Mouse (Mus musculus): ENCODE measurements around the gene Klhl36. TPM values are rescaled to one million over a fixed set of nuclear protein-coding genes. Genes with fewer than 3 reads are reported as not detected.

Klhl36 gene
- total RNA-seq (2014; fragmentation: Nextera tagmentation) (2.2 and 4.4 TPM in 2 replicates), total RNA-seq (2017) (3.2 and 5.6 TPM in 2 replicates)

DNA sequence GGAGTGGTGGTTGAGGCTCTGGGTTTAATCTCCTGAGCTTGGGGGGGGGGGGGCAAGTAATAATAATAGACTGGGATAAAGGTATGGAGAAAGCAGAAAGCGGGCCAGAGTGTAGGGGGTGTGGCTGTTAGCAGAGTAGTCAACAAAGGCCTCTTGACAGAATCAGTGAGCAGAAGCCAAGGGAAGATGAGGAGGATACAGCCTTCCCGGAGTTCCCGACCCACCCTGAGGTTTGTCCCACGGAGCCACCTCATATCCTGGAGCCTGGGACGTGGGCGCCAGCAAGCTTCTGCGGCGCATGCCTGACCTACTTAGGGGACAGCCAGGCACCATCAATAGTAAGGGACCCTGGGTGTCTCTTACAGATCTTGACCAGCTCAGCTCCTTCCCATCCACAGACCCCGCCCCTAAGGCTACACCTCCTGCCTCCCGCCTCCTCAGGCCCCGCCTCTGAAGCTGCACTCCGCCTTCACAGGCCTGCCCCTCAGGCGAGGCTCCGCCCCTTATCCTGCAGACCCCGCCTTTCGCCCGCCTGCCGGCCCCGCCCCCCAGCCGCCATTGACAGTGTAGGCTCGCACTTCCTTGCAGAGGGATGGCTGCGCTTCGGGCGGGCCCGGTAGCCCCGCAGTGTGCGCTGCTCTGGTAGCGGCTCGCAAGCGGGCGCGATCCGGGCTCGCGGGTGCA is at the start of gene Klhl36:
Gene Klhl36, plus strand, starts transcription at position 561 of the 684 bp plus-strand sequence.
- peak; percentile 98 for ATAC-seq (replicated peaks; ENCODE audit: low FRiP score, low TSS enrichment, poor library complexity, severe bottlenecking)

DNA sequence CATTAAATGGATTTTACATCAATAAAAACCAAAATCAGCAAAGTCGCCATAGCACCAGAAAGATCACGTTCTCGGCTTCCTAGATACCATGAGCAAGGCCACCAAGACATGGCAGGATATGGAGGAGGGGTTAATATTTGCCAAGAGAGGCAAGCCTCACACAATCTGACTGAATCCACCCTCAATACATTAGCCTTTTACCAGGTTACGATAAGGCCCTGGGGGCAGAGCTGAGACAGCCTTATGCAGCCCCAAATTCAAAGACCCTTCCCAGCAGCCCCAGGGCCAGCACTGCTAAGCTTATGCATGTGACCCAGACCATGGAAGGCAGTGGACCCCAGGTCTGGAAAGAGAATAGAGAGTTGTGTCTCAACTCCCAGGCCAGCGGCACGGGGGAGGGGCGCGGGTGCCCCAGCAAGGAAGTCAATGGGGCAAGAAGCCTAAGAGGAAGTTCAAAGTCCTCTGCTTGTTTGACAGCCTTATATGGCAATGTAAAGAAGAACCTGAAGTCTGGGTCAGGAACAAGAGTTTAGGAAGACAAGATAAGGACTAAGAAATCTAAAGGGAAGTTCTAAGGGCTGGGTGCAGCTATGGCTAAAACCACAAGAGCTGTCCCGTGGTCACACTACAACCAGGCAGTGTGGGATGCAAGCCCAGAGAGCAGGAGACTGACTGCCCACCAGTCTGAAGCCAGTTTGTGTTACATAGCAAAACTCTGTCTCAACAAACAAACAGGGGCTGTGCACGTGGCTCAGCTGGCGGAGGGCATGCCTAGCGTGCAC is 49.2 kb upstream of the Klhl36 start:
- ATAC-seq (replicated peaks; ENCODE audit: low FRiP score, low TSS enrichment, poor library complexity, severe bottlenecking), result peak; percentile 21; the same call in 1 of the 2 replicates

DNA sequence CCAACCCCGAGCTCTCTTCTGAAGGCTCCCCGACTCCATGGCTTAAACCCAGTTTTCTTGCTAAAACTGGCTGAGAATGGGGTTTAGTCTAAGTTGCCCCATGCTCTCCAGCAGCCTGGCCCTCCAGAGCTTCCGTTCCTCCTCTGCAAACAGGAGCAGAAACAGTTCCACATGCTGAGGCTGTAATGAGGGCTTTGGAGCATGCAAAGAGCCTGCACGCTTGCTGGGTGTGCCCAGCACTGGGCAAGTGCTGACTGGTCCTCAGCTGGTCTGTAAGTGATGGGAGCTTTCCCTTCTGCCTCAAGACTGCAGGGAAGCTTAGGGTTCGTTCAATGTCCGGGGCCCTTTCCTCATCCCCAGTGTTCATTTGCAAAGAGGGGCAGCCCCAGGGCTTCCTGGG is 45.8 kb upstream of the Klhl36 start:
- no peak for ATAC-seq (replicated peaks; ENCODE audit: low FRiP score, low TSS enrichment, poor library complexity, severe bottlenecking)

DNA sequence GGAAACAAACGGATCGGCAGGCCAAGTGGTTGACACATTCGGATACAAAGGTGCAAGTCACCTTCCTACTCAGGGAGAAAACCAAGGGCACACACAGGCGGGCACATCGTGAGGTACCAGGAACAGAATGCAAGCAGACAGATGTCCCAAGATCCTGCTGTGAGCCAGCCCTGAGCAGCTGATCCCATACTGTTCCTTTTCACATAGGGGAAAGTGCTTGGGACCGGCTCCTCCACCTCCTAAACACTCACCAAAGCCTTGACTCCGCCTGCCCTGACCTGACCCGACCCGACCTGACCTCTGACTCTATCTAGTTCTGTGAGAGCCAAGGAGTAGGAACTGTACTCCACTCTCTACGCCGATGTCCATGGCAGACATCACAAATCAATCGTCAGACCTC is 44.6 kb upstream of the Klhl36 start:
- ATAC-seq (replicated peaks; ENCODE audit: low FRiP score, low TSS enrichment, poor library complexity, severe bottlenecking), result no peak

DNA sequence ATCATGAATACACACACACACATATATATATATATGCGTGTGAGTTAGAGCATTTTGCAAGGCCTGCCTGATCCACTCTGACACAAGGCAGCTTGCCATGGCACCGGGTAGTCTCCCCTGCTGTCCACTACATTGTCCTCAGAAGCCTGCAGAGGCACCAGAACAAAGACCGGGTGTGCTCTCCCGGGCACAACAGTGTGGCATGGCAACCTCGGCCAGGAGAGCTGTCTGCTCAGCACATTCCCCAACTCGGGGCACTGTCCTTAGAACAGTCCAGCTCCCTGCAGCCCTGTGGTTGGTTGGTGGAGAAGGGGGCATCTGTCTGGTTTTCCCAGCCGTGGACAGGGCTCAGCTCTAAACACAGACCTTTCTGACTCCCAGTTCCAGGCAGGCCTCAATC is 42.8 kb upstream of the Klhl36 start:
- ATAC-seq (replicated peaks; ENCODE audit: low FRiP score, low TSS enrichment, poor library complexity, severe bottlenecking), result no peak

DNA sequence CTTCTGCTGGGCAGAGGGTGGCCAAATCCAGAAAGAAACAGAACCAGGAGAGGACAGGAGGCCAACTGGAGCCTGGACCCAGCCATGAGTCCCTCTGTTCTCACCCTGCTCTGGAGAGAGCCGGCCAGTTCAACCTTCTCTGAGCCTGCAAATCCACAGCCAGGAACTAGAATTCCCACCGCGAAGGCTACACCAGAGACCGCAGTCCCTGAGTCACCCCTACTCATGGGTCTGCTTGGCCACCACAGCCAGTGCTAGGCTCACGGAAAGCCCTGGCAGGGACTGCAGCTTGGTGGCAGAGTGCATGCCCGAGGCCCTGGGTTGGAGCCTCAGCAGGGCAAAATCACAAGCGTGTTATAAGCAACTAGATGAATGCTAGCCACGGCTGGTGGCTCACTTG is 42.1 kb upstream of the Klhl36 start:
- ATAC-seq (replicated peaks; ENCODE audit: low FRiP score, low TSS enrichment, poor library complexity, severe bottlenecking), result no peak

DNA sequence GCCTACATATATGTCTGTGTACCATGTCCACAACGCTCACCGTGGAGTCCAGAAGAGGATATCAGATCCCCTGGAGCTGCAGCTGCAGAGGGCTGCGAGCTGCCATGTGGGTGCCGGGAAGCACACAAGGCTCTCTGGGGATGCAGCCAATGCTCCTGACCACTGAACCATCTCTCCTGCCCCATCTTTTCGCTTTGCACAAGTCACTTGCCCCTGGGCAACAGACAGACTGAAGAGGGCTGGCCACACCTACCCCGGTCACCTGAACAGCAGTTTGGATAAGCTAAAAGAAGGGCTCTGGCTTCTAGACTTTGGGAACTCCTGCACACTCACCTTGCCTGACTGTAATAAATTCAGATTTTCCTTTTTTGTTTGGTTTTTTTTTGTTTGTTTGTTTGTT is 40.4 kb upstream of the Klhl36 start:
- ATAC-seq (replicated peaks; ENCODE audit: low FRiP score, low TSS enrichment, poor library complexity, severe bottlenecking), result no peak

DNA sequence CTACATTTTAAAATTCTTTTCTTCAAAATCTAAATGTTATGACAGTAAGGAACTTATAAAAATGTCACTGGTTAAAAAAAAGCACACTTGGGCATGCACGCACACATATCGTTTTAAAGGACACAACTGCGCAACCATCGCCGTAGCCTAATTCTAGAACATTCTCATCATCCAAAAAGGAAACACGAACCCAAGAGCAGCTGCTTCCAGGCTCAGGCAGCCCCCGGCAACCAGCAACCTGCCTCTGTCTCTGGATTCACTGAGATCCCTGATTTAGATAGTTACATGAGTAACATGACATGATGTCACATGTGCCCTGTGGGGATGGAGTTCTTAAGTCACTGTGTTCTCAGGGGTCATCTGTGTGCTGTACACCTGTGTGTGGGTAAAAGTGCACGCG is 38.8 kb upstream of the Klhl36 start:
- no peak for ATAC-seq (replicated peaks; ENCODE audit: low FRiP score, low TSS enrichment, poor library complexity, severe bottlenecking)

DNA sequence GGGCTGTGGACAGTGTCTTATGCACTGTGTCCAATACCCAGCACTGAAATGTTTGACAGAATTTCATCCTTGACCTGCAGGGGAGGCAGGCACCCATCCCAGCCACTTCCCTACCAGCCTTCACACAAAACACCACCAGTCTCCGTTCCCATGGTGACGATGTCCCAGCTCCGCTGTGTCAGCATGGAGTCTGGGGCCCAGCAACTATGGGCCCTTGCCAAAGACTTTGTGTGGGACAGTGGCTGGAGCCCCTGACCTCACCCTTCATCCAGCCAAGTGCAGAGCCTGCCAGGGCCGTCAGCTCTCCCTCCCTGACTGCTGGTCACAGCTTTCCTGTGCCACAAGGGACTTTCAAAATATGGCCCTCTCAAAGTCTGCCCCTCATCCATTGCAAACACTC is 38.0 kb upstream of the Klhl36 start:
- no peak for ATAC-seq (replicated peaks; ENCODE audit: low FRiP score, low TSS enrichment, poor library complexity, severe bottlenecking)

DNA sequence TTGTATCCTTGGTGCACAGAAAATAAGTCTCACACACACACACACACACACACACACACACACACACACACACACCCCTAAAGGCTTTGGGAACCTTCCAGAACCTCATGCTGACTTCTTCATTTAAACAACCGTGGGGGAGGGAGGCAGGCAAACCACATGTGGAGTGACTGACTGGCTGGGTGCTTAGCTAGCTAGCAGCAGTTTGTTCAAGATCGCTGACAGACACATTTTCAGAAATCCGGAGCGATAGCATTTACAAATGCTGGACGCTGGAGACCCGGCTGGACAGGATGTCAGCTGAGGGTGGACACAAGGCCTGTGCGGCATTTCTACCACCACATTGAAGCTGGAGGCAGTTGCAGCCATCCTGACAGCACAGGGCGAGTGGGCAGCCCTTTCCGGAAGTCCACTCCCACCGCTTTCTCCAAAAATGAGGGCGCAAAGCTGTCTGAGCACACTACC is 37.2 kb upstream of the Klhl36 start:
- no peak for ATAC-seq (replicated peaks; ENCODE audit: low FRiP score, low TSS enrichment, poor library complexity, severe bottlenecking)

DNA sequence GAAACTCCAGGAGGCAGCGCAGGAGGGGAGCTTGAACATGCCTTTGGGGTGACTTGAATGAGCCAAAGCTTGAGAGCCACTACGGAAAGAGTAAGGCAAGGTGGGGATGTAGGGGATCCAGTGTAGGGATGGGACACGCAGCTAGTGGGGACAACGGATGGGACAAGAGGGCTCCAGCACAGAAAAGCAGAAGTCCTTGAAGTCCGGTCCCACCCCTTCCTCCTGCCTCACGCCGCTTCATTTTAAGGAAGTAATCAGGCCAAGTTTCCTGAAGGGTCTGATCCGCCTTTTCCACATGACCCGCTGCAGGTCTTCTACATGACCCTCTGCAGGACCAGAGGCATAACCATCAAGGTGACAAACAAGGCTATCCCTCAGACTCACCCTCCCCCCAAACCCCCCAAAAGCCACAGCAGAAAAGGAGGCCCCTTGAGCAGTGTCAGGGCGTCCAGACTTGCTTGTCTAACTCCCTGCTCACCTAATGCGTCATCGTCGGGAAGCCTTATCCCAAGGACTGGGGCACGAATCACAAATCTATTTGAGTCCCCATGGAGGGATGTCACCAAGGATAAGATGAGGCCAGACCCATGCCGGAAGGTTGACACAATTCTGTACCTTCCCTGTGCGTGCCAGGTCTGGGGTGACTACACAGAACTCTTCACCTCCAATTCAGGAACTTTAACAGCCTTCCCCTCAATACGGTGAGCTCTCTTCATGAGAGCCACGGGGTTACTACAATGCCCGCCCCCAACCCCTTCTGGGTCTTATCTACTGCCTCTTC is 35.9 kb upstream of the Klhl36 start:
- no peak for ATAC-seq (replicated peaks; ENCODE audit: low FRiP score, low TSS enrichment, poor library complexity, severe bottlenecking)

DNA sequence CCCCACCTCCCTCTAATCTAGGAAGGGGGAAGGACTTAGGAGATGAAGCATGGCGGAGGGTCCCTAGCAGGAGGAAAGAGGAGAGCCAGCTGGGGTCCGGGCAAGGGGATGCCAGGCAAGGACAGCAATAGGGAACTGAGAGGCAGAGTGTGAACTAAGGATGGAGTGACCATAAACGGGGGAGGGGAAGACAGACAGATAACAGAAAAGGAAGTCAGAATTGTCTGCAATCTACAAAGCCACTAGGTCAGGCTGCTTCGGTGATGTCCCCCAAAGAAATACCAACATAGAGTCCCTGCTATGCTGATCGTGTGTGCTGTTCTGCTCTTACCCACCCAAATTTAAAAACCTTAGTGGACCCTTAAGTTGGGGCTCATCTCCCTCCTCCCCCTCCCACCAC is 35.1 kb upstream of the Klhl36 start:
- ATAC-seq (replicated peaks; ENCODE audit: low FRiP score, low TSS enrichment, poor library complexity, severe bottlenecking), result no peak

DNA sequence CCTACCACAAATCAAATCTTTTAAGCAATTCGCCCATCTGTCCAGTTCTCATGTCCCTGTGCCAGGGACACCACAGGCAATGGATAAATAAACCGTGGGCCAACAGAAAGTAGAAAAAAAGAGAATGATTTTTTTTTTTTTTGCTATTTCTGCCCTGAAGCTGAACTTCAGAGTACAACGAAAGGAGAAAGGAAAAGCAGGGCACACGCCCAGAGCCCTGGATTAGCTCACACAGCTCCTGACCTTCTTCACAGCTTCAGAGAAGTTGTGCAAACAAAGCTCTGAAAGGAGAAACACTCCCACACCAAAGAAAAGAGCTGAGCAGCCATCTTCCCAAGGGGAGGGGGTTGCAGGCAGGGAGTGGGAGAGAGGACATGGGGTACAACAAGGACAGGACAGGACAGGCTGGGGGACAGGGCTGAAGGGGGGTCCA is 34.3 kb upstream of the Klhl36 start:
- no peak for ATAC-seq (replicated peaks; ENCODE audit: low FRiP score, low TSS enrichment, poor library complexity, severe bottlenecking)

DNA sequence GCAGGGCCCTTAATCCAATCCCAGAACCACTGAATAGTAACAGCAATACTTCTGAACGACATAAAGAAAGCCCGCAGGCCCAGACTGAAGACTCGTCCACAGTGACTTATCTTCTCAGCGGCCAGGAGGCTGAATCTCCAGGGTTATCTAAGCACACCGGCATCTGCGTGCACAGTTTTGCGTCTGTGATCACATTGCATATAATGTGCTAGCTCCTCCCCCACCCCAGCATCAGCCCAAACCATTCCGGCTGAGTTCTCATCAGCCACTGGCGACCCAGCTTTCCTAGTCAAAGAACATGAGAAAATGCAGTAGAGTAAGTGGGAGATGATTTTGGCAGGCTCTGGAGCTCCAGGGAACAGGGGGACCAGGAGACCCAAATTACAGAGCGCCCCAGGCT is 33.1 kb upstream of the Klhl36 start:
- peak; percentile 83 for ATAC-seq (replicated peaks; ENCODE audit: low FRiP score, low TSS enrichment, poor library complexity, severe bottlenecking)

DNA sequence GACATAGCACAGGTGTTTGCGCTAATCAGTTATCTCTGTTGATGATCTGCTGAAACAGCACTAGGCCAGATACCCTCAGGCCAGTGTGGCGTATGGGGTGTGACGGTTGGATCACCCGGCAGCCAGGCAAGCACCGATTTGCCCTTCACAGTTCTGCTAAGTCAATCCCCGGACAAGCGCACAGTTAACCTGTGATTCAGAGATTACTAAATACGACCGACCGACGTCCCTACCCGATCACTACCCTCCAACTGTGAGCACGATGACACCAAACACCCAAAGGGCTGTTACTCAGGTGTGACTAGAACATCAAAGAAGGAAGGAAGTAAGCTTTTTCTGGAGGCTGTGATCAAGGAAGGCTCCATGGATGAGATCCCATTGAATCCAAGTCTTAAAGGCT is 32.6 kb upstream of the Klhl36 start:
- no peak for ATAC-seq (replicated peaks; ENCODE audit: low FRiP score, low TSS enrichment, poor library complexity, severe bottlenecking)

DNA sequence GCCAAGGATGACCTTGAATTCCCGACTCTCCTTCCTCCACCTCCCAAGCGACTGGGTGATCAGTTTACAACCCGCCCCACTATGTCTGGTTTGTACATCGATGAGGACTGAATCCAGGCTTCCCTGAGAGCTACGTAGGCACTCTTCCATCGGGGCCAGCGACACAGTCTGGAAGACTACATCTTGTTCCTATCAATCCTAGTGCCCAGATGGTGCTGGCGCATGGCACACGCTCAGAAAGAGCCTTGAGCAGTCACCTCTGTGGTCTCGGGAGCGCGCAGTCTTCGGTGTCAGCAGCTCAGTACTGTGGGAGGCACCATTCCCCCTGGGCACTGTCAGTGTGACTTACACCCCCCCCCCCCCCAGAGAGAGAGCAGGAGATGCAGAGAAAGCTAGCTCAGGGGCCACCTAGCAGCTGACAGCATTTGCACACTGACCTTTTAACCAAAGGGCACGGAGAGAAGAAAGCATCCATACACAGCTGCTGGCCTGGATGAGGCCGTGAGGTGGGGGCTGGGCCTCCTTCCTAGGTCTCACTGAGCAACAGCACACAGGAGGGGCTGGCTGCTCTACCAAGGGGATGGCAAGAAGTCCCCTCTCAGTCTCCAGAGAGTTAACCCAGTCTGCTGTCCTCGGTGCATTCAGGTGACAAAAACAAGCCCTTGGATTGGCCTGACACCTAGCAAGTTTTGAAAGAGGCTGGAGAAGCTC is 32.0 kb upstream of the Klhl36 start:
- no peak for ATAC-seq (replicated peaks; ENCODE audit: low FRiP score, low TSS enrichment, poor library complexity, severe bottlenecking)

DNA sequence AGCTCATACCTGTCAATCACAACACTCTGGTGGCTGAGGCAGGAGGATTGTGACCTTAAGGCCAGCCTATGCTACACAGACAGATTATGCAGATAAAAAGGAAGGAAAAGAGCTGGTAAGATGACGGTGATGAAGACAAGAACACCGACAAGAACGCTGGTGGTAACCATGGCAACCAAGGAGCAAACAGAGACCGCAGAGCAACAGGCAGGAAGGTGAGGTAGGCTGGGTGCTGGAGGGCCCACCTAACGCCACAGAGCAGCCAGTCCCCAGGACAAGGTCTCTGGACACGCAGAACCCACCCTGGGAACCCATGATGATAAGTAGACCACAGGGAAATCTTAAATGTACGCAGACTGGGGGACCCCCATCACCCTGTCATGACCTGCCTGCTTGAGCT is 31.5 kb upstream of the Klhl36 start:
- ATAC-seq (replicated peaks; ENCODE audit: low FRiP score, low TSS enrichment, poor library complexity, severe bottlenecking), result no peak

DNA sequence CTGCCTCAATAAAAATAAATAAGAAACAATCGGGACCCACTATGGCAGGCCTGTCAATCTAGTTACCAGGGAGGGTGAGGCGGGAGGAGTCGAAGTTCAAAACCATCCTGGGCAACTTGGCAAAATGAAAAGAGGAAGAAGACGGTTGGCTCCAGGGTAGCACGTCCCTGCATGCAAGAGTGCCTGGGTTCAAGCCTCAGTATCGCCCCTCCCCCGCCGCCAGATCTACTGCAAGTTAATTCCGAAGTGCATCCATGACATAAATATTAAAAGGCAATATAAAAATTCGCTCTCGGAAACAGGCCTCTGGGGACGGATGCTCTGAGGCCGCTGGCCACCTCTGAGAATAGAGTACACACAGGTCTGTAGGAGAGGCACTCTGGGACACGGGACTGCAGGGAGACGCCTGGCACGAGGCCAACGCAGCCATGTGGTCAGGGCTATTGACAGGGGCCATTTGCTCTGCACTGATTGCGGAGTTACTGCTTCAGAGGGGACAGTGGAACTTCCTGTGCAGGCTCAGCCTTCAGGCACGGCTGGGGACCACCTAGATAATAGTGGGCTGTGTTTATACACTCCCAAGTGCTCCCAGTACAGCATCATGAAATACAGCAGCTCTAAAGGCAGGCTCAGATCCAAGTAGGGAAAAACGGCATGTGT is 30.6 kb upstream of the Klhl36 start:
- ATAC-seq (replicated peaks; ENCODE audit: low FRiP score, low TSS enrichment, poor library complexity, severe bottlenecking), result no peak

DNA sequence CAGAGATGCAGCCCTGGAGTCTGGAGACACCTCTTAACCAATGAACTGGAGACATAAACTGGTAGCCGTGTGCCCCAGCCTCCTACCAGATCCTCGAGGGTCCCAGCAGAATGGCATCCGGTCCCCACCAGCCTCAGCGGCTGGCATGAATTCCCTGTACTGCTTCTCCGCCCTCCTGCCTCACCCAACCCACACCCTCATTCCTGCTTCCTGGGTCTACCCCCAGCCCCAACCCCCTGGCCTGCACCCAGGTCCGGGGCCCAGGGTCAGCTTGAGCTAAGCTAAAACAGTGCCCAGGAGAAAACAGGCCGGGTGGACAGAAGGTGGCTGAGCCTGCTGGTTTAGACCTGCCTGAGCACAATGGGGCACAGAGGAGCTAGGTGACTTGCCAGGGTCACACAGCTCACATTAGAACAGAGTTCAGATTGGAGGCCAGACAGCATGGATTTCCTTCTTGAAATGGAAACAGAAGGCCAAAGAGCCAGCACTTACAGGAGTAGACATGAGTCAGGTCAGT is 29.9 kb upstream of the Klhl36 start:
- no peak for ATAC-seq (replicated peaks; ENCODE audit: low FRiP score, low TSS enrichment, poor library complexity, severe bottlenecking)
